ENCODE assay signal across 9 mouse cellular contexts in genomic region chr12:80724853-80725559, GRCm38 (mm10). TPM values are rescaled to one million over a fixed set of nuclear protein-coding genes. Genes with fewer than 3 reads are reported as not detected.
DNase-seq lines count a peak whose midpoint lies in the region; ATAC-seq lines count a peak whose summit lies in the region.
"Had no signal": no experiment of that assay in that cellular context is flagged by ENCODE, and none has a peak within 500 bp of the region (broad histone marks: within the 10 kb centered on the region; RNA-seq: fewer than 3 reads in every experiment).

No protein-coding gene starts in this region.

- ATAC-seq in erythroid progenitor cell, adult 5-6 weeks (replicated peaks; ENCODE audit: low FRiP score, poor library complexity, severe bottlenecking), result peak; percentile 84
- ATAC-seq in hematopoietic stem cell, adult 5-6 weeks (replicated peaks in 1 of 2; ENCODE audit: insufficient read depth in 1 of 2, low FRiP score in 2 of 2, low TSS enrichment in 1 of 2, low read depth in 1 of 2, poor library complexity in 2 of 2, severe bottlenecking in 2 of 2), result peak; percentile 72 to 87
- ATAC-seq in inflammation-experienced regulatory T-cells, adult 6 months, result no peak

- DNase-seq in MEL-GATA-1-ER (ENCODE audit: extremely low read depth, low read depth), result peak; percentile 48
- DNase-seq in brain, adult 2 months (ENCODE audit: low read depth, low spot score), result peak; percentile 85
- DNase-seq in layer of hippocampus, postnatal 25 days (ENCODE audit: extremely low spot score in 1 of 2, low spot score in 1 of 2), result peak; percentile 88 to 99
- peak; percentile 90 for DNase-seq in lung, postnatal 36 days
- peak; percentile 45 to 82 for DNase-seq in spleen, adult 18-20 months

RNA-seq across cellular contexts. Expression of gene Plekhd1, which starts 32.6 kb away (rescaled TPM):
- total RNA-seq in erythroid progenitor cell, adult 5-6 weeks (2015; ENCODE audit: low replicate concordance), result 0.42 TPM in 1 of 2 replicates, not detected in the other
- total RNA-seq in erythroid progenitor cell, adult 5-6 weeks (2017; ENCODE audit: low replicate concordance), result 2.8 TPM in 1 of 2 replicates, not detected in the other
- total RNA-seq in hematopoietic stem cell, adult 5-6 weeks (2017), result not detected in 2 replicates
- total RNA-seq in layer of hippocampus, postnatal 25 days (2021), result 1 to 10 TPM; 6.2 to 7.5 TPM
- polyA plus RNA-seq in inflammation-experienced regulatory T-cells, adult 6 months (2017; shearing (Covaris generic)), result 1 to 10 TPM in 2 of 3 experiments, not detected in 1; 1.5 to 2.4 TPM
- polyA plus RNA-seq: macrophage had no signal

RNA-seq across cellular contexts. Expression of gene Ccdc177, which starts 35.5 kb away (rescaled TPM):
- total RNA-seq in erythroid progenitor cell, adult 5-6 weeks (2015; ENCODE audit: low replicate concordance), result not detected in 2 replicates
- not detected in 2 replicates for total RNA-seq in erythroid progenitor cell, adult 5-6 weeks (2017; ENCODE audit: low replicate concordance)
- total RNA-seq in hematopoietic stem cell, adult 5-6 weeks (2017), result 0.06 TPM in 1 of 2 replicates, not detected in the other
- total RNA-seq in layer of hippocampus, postnatal 25 days (2021), result 10 to 100 TPM; 17.6 to 19.2 TPM
- not detected for polyA plus RNA-seq in inflammation-experienced regulatory T-cells, adult 6 months (2017; shearing (Covaris generic))
- polyA plus RNA-seq: macrophage had no signal

Comparison
In these comparisons a context has a peak if more than half of its experiments do, and no peak if none do; other contexts are left out.
1. RNA of gene Ccdc177, which starts 35.5 kb away (total RNA-seq): 17.6 to 19.2 TPM in layer of hippocampus, postnatal 25 days; not detected in erythroid progenitor cell, adult 5-6 weeks and 0.06 TPM in hematopoietic stem cell, adult 5-6 weeks; every median in the first group is over 10 times any median in the second.
2. Peak in every context shown above with its lines, with median percentiles within 50 percentile points of each other: DNase-seq.